Mouse (Mus musculus): Measurements from ENCODE around the gene Btk. TPM values are rescaled to one million over a fixed set of nuclear protein-coding genes. Genes with fewer than 3 reads are reported as not detected.

Btk gene
- polyA plus RNA-seq, 1 experiment from 2014 or later: 30.8 TPM

DNA sequence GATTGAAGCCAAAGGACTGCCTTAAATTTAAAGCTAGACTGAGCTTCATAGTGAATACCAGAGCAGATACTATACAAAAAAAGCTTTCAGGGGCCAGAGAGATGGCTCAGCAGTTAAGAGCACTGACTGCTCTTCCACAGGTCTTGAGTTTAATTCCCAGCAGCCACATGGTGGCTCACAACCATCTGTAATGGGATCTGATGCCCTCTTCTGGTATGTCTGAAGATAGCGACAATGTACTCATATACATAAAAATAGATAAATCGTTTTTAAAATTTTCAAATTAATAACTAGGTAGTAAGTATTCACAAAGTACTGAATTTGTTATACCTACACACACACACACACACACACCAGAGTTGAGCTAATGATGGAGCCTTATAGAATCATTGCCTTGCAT, 50.0 kb downstream of the Btk start:
- no peaks in the 10 kb centered on the region for H3K4me1 ChIP-seq
- H3K9me3 ChIP-seq (replicated peaks): no peaks in the 10 kb centered on the region
- H3K27ac ChIP-seq: no peak overlapping the region
- ATAC-seq: no peak
- no peaks in the 10 kb centered on the region for H3K27me3 ChIP-seq (replicated peaks)
- H3K4me3 ChIP-seq: no peak overlapping the region
- 71% methylated on average over 2 of the region's 2 CpGs for WGBS (ENCODE audit: insufficient replicate concordance)
- peaks cover 22% of the 10 kb centered on the region for H3K36me3 ChIP-seq
- no peak overlapping the region for H3K4me2 ChIP-seq
- H3K9ac ChIP-seq: no peak overlapping the region

DNA sequence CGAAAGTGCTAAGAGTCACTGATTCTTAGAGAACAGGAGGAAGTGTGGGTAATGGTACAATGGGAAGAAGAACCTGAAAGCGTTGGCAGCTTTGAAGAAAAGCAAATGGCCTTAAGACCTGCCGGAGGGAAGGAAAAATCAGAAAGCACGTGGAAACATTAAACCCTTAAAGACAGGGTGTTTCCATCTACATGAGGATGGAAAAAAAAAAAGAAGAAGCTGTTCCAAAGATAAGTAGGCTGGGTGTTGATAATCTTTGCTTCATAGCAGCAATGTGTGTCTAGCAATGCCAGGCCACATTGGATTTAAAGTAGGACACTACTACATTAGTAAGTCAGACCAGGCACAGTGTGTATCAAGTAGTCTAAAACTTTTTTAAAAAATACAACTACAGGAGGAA, 58.1 kb downstream of the Btk start:
- H3K36me3 ChIP-seq: no peaks in the 10 kb centered on the region
- H3K27ac ChIP-seq: no peak overlapping the region
- WGBS (ENCODE audit: insufficient replicate concordance): 53% methylated on average over 4 of the region's 4 CpGs

DNA sequence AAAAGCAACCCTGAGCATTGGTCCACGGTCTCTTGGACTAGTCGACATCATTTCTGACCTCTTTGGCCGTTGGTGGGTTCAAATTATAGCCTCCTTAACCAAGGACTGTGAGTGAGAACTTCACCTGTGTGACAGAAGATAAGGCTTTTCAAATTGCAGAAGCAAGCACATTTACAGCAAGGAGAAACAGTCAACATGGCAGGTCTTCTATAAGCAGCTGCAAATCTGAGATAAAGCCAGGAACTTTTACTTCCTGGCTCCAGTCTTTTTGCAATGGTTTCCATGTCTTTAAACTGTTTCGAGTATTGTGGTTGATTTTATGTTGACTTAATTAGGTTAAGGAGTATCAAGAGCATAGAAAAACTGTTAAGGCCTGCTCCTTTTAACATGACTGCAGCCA, 59.6 kb downstream of the Btk start:
- peaks cover 22% of the 10 kb centered on the region for H3K4me1 ChIP-seq
- H3K9me3 ChIP-seq (replicated peaks): no peaks in the 10 kb centered on the region
- H3K36me3 ChIP-seq: no peaks in the 10 kb centered on the region
- H3K27ac ChIP-seq: no peak overlapping the region
- H3K4me2 ChIP-seq: no peak overlapping the region
- no peaks in the 10 kb centered on the region for H3K27me3 ChIP-seq (replicated peaks)
- H3K4me3 ChIP-seq: no peak overlapping the region
- H3K9ac ChIP-seq: no peak overlapping the region
- 36% methylated on average over 4 of the region's 4 CpGs for WGBS (ENCODE audit: insufficient replicate concordance)
- no peak for ATAC-seq

More for the DNA sequence above, 58.1 kb downstream of the Btk start:
- Histone ChIP-seq H3K4me3 (no peak overlapping the region), H3K9ac (no peak overlapping the region), H3K4me1 (peaks cover 22% of the 10 kb centered on the region), H3K4me2 (no peak overlapping the region), H3K9me3 (replicated peaks) (no peaks in the 10 kb centered on the region), H3K27me3 (replicated peaks) (no peaks in the 10 kb centered on the region)
- no peak for ATAC-seq

DNA sequence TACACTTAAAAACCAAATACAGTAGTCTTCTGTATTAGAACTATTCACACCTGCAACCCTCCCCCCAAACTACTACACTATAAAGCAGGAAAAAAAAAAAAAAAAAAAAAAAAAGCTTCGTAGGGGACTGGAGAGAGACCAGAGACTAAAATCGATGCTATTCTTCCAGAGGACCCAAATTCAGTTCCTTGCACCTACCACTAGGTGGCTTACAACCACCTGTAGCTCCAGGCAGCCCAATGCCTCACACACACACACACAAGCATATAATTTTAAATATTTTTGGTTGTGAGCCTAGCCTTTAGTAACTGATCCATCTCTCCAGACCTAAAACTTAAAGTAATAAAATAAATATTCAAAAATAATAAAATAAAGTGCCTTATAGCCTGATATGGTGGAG, 73.9 kb downstream of the Btk start:
- Histone ChIP-seq H3K4me3 (no peak overlapping the region), H3K36me3 (no peaks in the 10 kb centered on the region), H3K27me3 (replicated peaks) (no peaks in the 10 kb centered on the region), H3K4me1 (no peaks in the 10 kb centered on the region), H3K4me2 (no peak overlapping the region), H3K9ac (no peak overlapping the region), H3K9me3 (replicated peaks) (no peaks in the 10 kb centered on the region), H3K27ac (no peak overlapping the region)
- ATAC-seq: no peak
- 36% methylated on average over 1 of the region's 2 CpGs for WGBS (ENCODE audit: insufficient replicate concordance)

DNA sequence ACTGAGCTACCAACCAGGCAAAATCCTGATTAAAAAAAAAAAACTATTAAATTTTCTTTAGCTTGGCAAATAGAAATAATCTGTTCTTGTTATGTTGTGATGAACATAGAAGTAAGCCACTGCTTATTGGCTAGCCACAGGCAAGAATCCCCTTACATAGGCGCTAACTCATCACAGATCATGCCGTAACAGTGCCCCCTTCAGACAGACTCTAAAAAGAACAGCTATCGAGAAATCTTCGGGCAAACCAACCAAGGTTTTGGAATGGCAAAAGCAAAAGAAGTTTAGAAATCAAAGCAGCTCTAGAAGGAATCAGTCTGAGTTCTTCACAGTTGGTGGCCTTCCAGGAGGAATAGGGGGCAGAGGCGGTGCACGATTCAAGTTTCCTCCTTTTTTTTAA, 75.4 kb downstream of the Btk start:
- no peak for ATAC-seq
- no peak overlapping the region for H3K4me2 ChIP-seq
- no peaks in the 10 kb centered on the region for H3K4me1 ChIP-seq

DNA sequence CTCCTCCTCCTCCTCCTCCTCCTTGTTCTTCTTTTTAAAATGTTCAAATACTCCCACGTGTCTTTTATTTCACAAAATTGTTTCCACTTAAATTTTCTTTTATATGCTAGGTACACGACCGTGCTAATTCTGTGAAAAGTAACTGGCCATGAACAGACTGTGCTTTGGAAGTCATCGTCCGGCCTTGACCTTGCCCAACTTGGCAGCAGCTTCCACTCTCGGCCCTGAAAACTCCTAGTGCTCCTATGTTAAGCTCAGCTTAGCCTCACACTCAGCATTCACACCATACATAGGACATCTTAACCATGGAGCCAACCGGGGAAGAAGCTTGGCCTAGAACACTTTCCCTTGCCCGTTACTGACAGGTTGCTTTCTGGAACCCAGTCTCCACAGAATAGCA, 82.7 kb downstream of the Btk start:
- H3K36me3 ChIP-seq: no peaks in the 10 kb centered on the region
- no peak overlapping the region for H3K4me2 ChIP-seq
- no peaks in the 10 kb centered on the region for H3K4me1 ChIP-seq
- WGBS (ENCODE audit: insufficient replicate concordance): 65% methylated on average over 8 of the region's 8 CpGs
- H3K27me3 ChIP-seq (replicated peaks): no peaks in the 10 kb centered on the region
- H3K9me3 ChIP-seq (replicated peaks): no peaks in the 10 kb centered on the region
- no peak overlapping the region for H3K9ac ChIP-seq
- no peak for ATAC-seq
- no peak overlapping the region for H3K27ac ChIP-seq
- H3K4me3 ChIP-seq: no peak overlapping the region

More for the DNA sequence above, 75.4 kb downstream of the Btk start:
- WGBS (ENCODE audit: insufficient replicate concordance): 54% methylated on average over 6 of the region's 6 CpGs
- Histone ChIP-seq H3K9ac (no peak overlapping the region), H3K9me3 (replicated peaks) (no peaks in the 10 kb centered on the region), H3K27me3 (replicated peaks) (no peaks in the 10 kb centered on the region), H3K4me3 (no peak overlapping the region), H3K36me3 (no peaks in the 10 kb centered on the region), H3K27ac (no peak overlapping the region)

Other genes starting within 250 kb of the Btk start
- 0.15 and 0.31 TPM in 2 replicates for gene Drp2, start 179.0 kb downstream of the Btk start, polyA plus RNA-seq (2016; fragmentation: Nextera tagmentation; extraction: Ambion mirVana)
- not detected in 2 replicates for gene Taf7l, start 107.1 kb downstream of the Btk start, polyA plus RNA-seq (2016; fragmentation: Nextera tagmentation; extraction: Ambion mirVana)
- 123 and 136 TPM in 2 replicates for gene Timm8a1, start 41.7 kb downstream of the Btk start, polyA plus RNA-seq (2016; fragmentation: Nextera tagmentation; extraction: Ambion mirVana)
- gene Rpl36a, start 2.1 kb upstream of the Btk start, polyA plus RNA-seq (2016; fragmentation: Nextera tagmentation; extraction: Ambion mirVana): 409 and 421 TPM in 2 replicates
- gene Gla, start 17.6 kb upstream of the Btk start, polyA plus RNA-seq (2016; fragmentation: Nextera tagmentation; extraction: Ambion mirVana): 4.5 and 4.8 TPM in 2 replicates
- gene Hnrnph2, start 17.6 kb upstream of the Btk start, polyA plus RNA-seq (2016; fragmentation: Nextera tagmentation; extraction: Ambion mirVana): 110 and 111 TPM in 2 replicates
- gene Armcx4, start 102.9 kb upstream of the Btk start, polyA plus RNA-seq (2016; fragmentation: Nextera tagmentation; extraction: Ambion mirVana): 0.79 and 0.81 TPM in 2 replicates
- 11.4 and 11.6 TPM in 2 replicates for gene Armcx1, start 134.4 kb upstream of the Btk start, polyA plus RNA-seq (2016; fragmentation: Nextera tagmentation; extraction: Ambion mirVana)
- gene Armcx6, start 167.8 kb upstream of the Btk start, polyA plus RNA-seq (2016; fragmentation: Nextera tagmentation; extraction: Ambion mirVana): 7.2 and 8.1 TPM in 2 replicates
- 22.1 and 22.8 TPM in 2 replicates for gene Armcx3, start 173.0 kb upstream of the Btk start, polyA plus RNA-seq (2016; fragmentation: Nextera tagmentation; extraction: Ambion mirVana)
- gene Armcx2, start 225.7 kb upstream of the Btk start, polyA plus RNA-seq (2016; fragmentation: Nextera tagmentation; extraction: Ambion mirVana): 17.8 and 20.3 TPM in 2 replicates

Measured in liver, embryonic 12.5 days (tissue).